Mouse (Mus musculus): ENCODE data around the gene Prelid3b. TPM values are rescaled to one million over a fixed set of nuclear protein-coding genes. Genes with fewer than 3 reads are reported as not detected.

Prelid3b gene
- 100 to 1,000 TPM; 171 to 172 TPM for total RNA-seq (2021)
- long read RNA-seq, experiment 1, transcript Prelid3b-201 (6 exons, 1,553 nt) = major isoform, 337 of 390 reads
- long read RNA-seq, experiment 1, partial matches to known transcripts = 12 of 390 reads
- long read RNA-seq, experiment 1, other reads (novel, unspliced or antisense) = 41 of 390 reads
- long read RNA-seq, experiment 2, transcript Prelid3b-201 (6 exons, 1,553 nt) = major isoform, 182 of 227 reads
- long read RNA-seq, experiment 2, partial matches to known transcripts = 3 of 227 reads
- long read RNA-seq, experiment 2, other reads (novel, unspliced or antisense) = 41 of 227 reads

DNA sequence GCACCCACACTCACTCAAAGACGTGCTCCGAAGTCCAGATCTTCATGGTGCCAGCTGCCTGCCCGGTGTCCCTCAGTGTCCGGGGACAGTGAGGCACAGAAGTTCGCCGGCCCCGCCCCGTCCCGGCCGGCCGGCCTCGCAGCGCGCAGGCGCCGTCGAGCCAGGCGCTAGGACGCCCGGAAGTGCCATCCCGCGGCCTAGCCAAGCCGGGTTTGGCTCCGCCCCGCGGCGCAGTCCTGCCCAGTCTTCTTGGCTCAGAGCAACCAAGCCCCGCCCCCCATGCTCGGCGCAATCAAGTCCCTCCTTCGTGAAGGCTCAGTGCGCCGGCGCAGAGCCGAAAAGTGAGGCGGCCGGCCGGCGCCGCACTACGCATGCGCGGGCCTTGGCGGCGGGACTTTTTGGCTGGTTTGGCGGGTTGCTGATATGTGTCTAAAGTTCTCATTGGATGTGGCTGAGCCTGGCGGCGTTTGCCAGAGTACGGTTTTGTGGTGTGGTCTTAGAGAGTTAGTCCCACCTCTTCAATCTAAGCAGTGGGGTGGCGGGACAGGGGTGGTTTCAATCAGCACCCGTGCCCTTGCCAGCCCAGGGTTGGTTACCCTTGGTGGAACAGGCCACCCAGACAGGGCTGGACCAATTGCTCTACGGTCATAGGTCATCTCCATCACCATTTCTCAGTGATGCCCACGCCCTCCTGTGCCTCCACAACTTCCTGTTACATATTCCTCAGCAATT is at the start of gene Prelid3b:
Prelid3b (minus strand) TSS at position 264 of the 732 bp plus-strand sequence.
- peak; percentile 100 for DNase-seq

DNA sequence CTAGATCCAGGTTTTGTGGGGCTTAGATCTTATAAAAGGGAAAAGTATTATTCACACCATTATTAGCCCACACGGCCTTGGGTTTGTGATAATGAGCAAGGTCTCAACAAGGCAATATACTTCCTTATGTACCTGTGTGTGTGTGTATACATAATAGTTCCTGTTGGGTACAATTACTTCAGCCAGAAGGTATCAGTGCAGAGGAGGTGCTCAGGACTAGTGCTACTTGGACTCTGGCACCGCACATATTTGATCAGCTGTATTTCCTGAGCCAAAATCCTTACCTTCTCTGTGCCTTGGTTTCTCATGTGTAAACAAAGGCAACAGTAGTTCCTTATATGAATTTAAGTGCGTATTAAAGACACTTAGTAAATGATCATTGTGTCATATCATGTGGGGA is 49.3 kb upstream of the Prelid3b start:
- DNase-seq = no peak

GRCm38 (mm10) chr2:174517141-174518079 is 44.5 kb upstream of the Prelid3b start:
- peak; percentile 6 for DNase-seq

GRCm38 (mm10) chr2:174514887-174515286 is 42.0 kb upstream of the Prelid3b start:
- DNase-seq = no peak

- no peak for DNase-seq
Observed at GRCm38 (mm10) chr2:174513827-174514226, 40.9 kb upstream of the Prelid3b start.

DNA sequence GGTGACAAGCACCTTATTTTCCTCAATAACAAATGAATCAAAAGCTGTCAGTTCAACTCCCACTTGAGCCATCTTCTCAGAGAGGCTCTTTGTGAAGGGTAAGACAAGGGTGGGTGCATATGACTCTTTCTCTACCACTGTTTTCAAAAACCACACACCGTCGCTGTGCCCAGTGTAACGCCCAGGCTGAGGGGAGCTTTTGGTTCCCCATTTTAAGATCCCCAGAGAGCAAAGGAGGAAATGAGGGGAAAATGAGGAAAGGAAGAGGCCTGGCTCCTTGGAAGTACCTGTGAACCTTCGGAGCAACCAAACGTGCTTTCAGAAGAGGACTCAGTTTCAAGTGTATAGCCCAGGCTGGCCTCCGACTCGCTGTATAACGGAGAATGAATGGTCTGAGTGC is 36.9 kb upstream of the Prelid3b start:
- no peak for DNase-seq

DNA sequence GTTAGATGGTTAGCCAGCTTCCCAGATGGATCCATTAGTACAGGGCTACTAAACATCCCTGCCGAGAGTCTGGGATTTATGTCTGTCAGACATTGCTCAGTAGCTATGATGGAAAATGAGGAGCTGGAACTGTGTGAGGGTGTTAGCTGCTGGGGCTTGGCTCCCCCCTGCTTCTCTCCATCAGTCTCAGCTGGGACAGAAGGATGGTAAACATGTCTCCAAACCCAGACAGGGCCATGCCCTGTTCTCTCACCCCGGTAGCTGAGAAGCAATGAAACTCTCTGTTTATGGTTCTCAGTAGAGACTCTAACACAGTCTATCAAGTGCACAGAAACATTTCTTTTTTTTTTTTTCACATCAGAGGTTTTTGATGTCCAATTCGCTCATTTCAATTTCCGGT is 35.1 kb upstream of the Prelid3b start:
- DNase-seq = no peak

GRCm38 (mm10) chr2:174502831-174503460 is 30.1 kb upstream of the Prelid3b start:
- peak; percentile 37 for DNase-seq

GRCm38 (mm10) chr2:174502321-174502720 is 29.4 kb upstream of the Prelid3b start:
- no peak for DNase-seq

DNA sequence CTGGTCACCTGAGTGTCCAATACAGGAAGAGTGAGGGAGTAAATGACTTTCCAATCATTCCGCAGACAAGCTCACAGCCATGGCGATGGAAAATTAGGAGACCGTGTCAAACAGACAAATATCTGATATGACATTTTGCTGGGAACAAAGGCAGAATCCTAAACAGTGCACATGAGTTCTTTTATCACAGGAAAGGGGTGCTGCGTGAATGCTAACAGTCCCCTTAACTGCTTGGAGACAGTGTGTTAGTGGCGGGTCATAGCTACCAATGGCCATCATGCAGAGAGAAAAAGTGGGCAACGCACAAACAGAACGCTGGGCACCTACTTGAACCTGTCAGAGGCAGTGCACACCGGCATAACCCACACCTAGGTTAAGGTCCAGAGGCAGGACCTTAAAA is 28.6 kb upstream of the Prelid3b start:
- DNase-seq = no peak

- DNase-seq = no peak
Observed at GRCm38 (mm10) chr2:174500814-174501503, 28.1 kb upstream of the Prelid3b start.

DNA sequence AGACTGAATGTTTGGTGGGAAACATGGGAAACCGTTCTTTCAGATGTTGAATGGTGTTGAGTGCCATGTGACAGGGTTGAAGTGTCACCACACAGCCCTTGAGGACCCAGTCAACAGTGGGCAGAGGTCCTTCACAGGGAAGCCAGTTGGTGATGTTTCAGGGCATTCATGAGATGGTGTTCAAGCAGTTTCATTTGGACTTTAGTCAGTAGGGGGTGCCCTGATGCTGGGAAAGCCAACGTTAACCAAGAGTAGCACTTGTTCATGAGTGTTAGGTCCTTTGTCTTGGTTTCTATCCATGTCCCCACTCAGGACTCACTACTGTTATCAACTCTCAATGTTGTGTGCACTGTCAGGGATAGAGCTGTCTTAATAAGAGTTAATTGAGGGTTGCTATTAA is 20.0 kb upstream of the Prelid3b start:
- DNase-seq = peak; percentile 38

DNA sequence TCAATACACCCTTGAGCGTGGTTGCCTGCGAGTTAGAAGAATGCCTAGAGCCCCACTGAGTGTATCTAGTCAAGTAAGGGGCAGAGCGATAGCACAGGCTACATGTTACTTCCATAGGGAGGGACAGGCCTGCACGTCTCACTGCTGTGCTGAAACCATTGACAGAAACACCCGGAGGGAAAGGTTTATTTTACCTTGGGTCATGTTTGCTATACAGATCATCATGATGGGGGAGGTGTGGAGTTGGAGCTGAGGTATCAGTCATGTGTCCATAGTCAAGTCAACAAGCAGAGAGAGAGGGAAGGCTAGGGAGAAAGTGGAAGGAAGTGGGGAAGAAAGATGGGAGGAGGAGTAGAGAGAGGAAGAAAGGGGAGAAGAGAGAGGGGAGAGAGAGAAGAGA is 14.1 kb upstream of the Prelid3b start:
- no peak for DNase-seq

GRCm38 (mm10) chr2:174478746-174479145 is 5.9 kb upstream of the Prelid3b start:
- no peak for DNase-seq

GRCm38 (mm10) chr2:174477543-174478319 is 4.8 kb upstream of the Prelid3b start:
- DNase-seq = no peak

DNA sequence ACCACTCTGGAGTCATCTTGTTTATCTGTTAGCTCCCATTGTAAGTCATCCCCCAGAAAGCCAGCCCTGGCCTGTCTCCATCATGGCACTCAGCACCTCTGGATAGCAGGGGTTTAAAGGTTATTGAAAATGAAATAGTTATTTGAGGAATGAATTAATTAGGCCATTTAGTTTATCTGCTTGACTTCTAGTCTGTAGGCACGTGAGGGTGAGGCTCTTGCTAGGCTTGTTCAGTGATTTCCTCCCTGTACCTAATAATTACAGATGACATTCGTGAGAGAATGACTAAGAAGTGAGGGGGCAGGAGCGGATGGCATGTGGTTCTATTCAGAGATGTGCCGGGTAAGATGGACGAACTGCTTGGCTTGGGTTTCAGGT is 658 bp upstream of the Prelid3b start:
- no peak for DNase-seq

DNA sequence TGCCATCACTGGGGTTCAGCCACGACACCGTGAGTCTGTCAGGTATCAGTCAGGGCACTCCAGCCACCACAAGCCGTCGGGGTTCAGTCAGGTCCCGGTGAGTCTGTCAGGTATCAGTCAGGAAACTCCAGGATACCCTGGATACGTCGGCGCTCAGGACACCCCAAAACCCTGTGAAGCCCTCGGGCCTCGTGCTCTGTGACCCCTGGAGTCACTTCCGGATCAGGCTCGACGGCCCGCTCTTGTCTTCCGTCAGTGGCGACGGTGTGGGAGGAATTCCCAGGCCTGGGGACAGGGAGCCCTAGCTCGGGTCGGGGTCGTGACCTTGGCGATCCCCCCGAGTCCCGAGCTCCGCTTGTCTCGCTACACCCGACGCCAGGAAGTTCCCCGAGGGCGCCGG is 474 bp downstream of the Prelid3b start:
- DNase-seq = no peak

DNA sequence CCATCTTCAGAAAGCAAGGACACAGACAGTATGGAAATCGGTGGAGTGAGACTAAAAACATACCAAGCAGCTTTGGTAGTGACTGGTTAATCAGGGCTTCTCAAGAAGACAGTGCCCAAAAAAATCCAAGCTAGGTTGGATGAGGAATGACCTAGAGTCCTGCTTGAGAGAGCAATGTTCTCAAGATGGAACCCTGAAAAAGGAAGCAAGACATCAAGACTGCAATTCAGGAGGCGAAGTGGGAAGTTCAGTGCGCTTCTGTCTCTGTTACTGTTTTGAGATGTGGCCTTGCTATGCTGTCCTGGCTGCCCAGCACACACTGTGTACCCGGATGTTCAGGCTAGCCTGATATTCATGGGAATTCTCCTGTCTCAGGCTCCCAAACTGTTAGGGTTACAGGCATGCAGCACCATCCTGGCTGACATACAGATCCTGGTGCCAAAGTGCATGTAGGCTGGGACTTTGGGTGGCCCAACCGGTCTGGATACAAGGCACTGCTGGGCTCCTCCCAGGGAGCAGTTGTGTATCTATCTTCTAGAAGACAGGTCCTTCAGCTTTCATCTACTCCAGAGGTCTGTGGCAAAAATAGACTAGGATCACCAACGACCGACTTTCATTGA is 2.0 kb downstream of the Prelid3b start:
- peak; percentile 44 for DNase-seq

GRCm38 (mm10) chr2:174470333-174470732 is 2.5 kb downstream of the Prelid3b start:
- peak; percentile 37 for DNase-seq

Data from adrenal gland, postnatal 10 days (tissue).